Mouse (Mus musculus) adrenal gland, postnatal 25 days (tissue): ENCODE measurements around the gene Btbd19. TPM values are rescaled to one million over a fixed set of nuclear protein-coding genes. Genes with fewer than 3 reads are reported as not detected.

Experiments
- microRNA-seq, 2 experiments: library from miRNA; unstranded; fragments of <30 nt; microRNA quantifications; one replicate each; pipeline ENCODE4 v1.2.0; 2021
- total RNA-seq: library from RNA; stranded (reverse); gene quantifications from 2 replicates; pipeline ENCODE4 v1.2.3, GENCODE M21; 2021

Btbd19 gene
- total RNA-seq, 1 experiment from 2014 or later: 9.4 TPM

Small RNA genes lying within 50 kb of the gene (microRNA-seq; reads per million reads assigned to microRNA genes)
- 0 reads per million in 2 experiments for gene Gm22398

Other genes starting within 250 kb of the Btbd19 start
- 5.0 and 5.1 TPM in 2 replicates for gene Zswim5, start 248.3 kb downstream of the Btbd19 start, total RNA-seq
- 98.3 and 127 TPM in 2 replicates for gene Urod, start 131.3 kb downstream of the Btbd19 start, total RNA-seq
- 31.7 and 33.5 TPM in 2 replicates for gene Hectd3, start 130.4 kb downstream of the Btbd19 start, total RNA-seq
- gene Eif2b3, start 106.3 kb downstream of the Btbd19 start, total RNA-seq: 33.3 and 34.4 TPM in 2 replicates
- 5.3 and 9.8 TPM in 2 replicates for gene Ptch2, start 29.6 kb downstream of the Btbd19 start, total RNA-seq
- gene Tctex1d4, start 1.1 kb upstream of the Btbd19 start, total RNA-seq: not detected in 2 replicates
- 4.6 and 5.2 TPM in 2 replicates for gene Plk3, start 8.2 kb upstream of the Btbd19 start, total RNA-seq
- 876 and 1,008 TPM in 2 replicates for gene Rps8, start 30.5 kb upstream of the Btbd19 start, total RNA-seq
- gene Kif2c, start 56.9 kb upstream of the Btbd19 start, total RNA-seq: 2.8 and 4.7 TPM in 2 replicates
- 86.4 and 94.3 TPM in 2 replicates for gene Tmem53, start 126.2 kb upstream of the Btbd19 start, total RNA-seq
- 4.8 and 4.9 TPM in 2 replicates for gene Armh1, start 126.4 kb upstream of the Btbd19 start, total RNA-seq